Mouse (Mus musculus): ENCODE measurements around the gene Evpl.

GRCm38 (mm10) chr11:116176010-116176409, 61.9 kb downstream of the Evpl start:
- TF ChIP-seq CTCF (conservative IDR thresholded peaks at IDR 0.05; ENCODE audit: low read length) (no peak), NANOG (IDR thresholded peaks at IDR 0.05; ENCODE audit: borderline replicate concordance, low read length) (no peak)

Measured in E14TG2a.4 (cell line).